Mouse (Mus musculus) C2C12 (cell line): ENCODE data around the gene Prkaa1.

Experiments
- CEBPB ChIP-seq: IDR thresholded peaks from one replicate; pipeline ENCODE4 v1.6.1; 2011; ENCODE audit warnings: low read depth, mild to moderate bottlenecking, control low read depth, moderate library complexity
- CTCF ChIP-seq: IDR thresholded peaks from one replicate; pipeline ENCODE4 v1.5.1; 2011; ENCODE audit not compliant: control insufficient read depth, insufficient read depth, insufficient read length
- MAX ChIP-seq: IDR thresholded peaks from one replicate; pipeline ENCODE4 v1.6.1; 2011; ENCODE audit warnings: mild to moderate bottlenecking, control low read depth
- MYOG ChIP-seq: IDR thresholded peaks from one replicate; pipeline ENCODE4 v1.6.1; 2011; ENCODE audit not compliant: control insufficient read depth, insufficient read length; ENCODE audit errors: extremely low read depth
- USF1 ChIP-seq: IDR thresholded peaks from one replicate; pipeline ENCODE4 v1.6.1; 2011; ENCODE audit warnings: low read depth, mild to moderate bottlenecking, control low read depth, moderate library complexity

GRCm38 (mm10) chr15:5097376-5097775 lies 46.3 kb upstream of the Prkaa1 start:
- TF ChIP-seq CTCF (no peak), USF1 (no peak), CEBPB (no peak), MYOG (no peak), MAX (no peak)
